Comparison of ENCODE assay signal across 33 mouse cellular contexts in genomic region chr8:127021830-127022229, GRCm38 (mm10). TPM values are rescaled to one million over a fixed set of nuclear protein-coding genes. Genes with fewer than 3 reads are reported as not detected.
"Had no signal": no experiment of that assay in that cellular context is flagged by ENCODE, and none has a peak within 500 bp of the region (broad histone marks: within the 10 kb centered on the region; RNA-seq: fewer than 3 reads in every experiment).

No protein-coding gene starts in this region.

- H3K4me3 ChIP-seq: heart, embryonic 10.5 days; heart, embryonic 12.5 days; heart, embryonic 13.5 days; heart, embryonic 15.5 days; hindbrain, embryonic 10.5 days; hindbrain, embryonic 12.5 days; hindbrain, embryonic 13.5 days; hindbrain, embryonic 15.5 days; kidney, embryonic 15.5 days; layer of hippocampus, adult 2 months; left cerebral cortex, adult 2 months had no signal

- H3K9me3 ChIP-seq: heart, embryonic 10.5 days; heart, embryonic 12.5 days; hindbrain, embryonic 10.5 days; hindbrain, embryonic 12.5 days; hindbrain, embryonic 13.5 days; hindbrain, embryonic 15.5 days; kidney, embryonic 15.5 days had no signal

- H3K9ac ChIP-seq: heart, embryonic 12.5 days; heart, embryonic 13.5 days; heart, embryonic 15.5 days; hindbrain, embryonic 12.5 days; hindbrain, embryonic 13.5 days; hindbrain, embryonic 14.5 days; hindbrain, embryonic 15.5 days; kidney, embryonic 15.5 days had no signal

- H3K27me3 ChIP-seq: heart, embryonic 13.5 days; heart, embryonic 15.5 days; hindbrain, embryonic 12.5 days; hindbrain, embryonic 13.5 days; hindbrain, embryonic 15.5 days; kidney, embryonic 15.5 days had no signal

- H3K4me1 ChIP-seq: heart, embryonic 10.5 days; heart, embryonic 12.5 days; heart, embryonic 13.5 days; heart, embryonic 15.5 days; hindbrain, embryonic 10.5 days; hindbrain, embryonic 12.5 days; hindbrain, embryonic 13.5 days; hindbrain, embryonic 15.5 days had no signal

- H3K36me3 ChIP-seq: heart, embryonic 10.5 days; heart, embryonic 12.5 days; heart, embryonic 13.5 days; heart, embryonic 15.5 days; hindbrain, embryonic 10.5 days; hindbrain, embryonic 12.5 days; hindbrain, embryonic 13.5 days; hindbrain, embryonic 15.5 days; kidney, embryonic 15.5 days had no signal

- H3K27ac ChIP-seq: heart, embryonic 10.5 days; heart, embryonic 13.5 days; heart, embryonic 15.5 days; hindbrain, embryonic 10.5 days; hindbrain, embryonic 12.5 days; hindbrain, embryonic 13.5 days; hindbrain, embryonic 14.5 days; hindbrain, embryonic 15.5 days; hindbrain, postnatal 0 days; kidney, embryonic 15.5 days; kidney, postnatal 0 days; layer of hippocampus, adult 2 months; left cerebral cortex, adult 2 months had no signal

- H3K4me2 ChIP-seq: heart, embryonic 11.5 days; heart, embryonic 12.5 days; heart, embryonic 13.5 days; heart, embryonic 15.5 days; hindbrain, embryonic 12.5 days; hindbrain, embryonic 13.5 days; hindbrain, embryonic 14.5 days; hindbrain, embryonic 15.5 days; kidney, embryonic 15.5 days had no signal

- ATAC-seq: hindbrain, embryonic 16.5 days; hindbrain, postnatal 0 days; inflammation-experienced regulatory T-cells, adult 6 months had no signal

- DNase-seq: heart, postnatal 10 days; heart, postnatal 14 days; heart, postnatal 36 days; heart, postnatal 4 days; kidney, adult 11 months; kidney, adult 18-20 months; kidney, adult 2 months; kidney, adult 9 months; kidney, postnatal 10 days; kidney, postnatal 14 days; kidney, postnatal 25 days; kidney, postnatal 36 days; kidney, postnatal 4 days; layer of hippocampus, adult 9-11 months; layer of hippocampus, postnatal 36 days had no signal

RNA-seq across cellular contexts. Expression of gene Pard3, which starts 41.9 kb away (rescaled TPM):
- total RNA-seq: hematopoietic stem cell, adult 5-6 weeks had no signal
- polyA plus RNA-seq: inflammation-experienced regulatory T-cells, adult 6 months had no signal
